Mouse (Mus musculus) embryonic fibroblast, embryonic 13.5 days (primary cell): ENCODE results near the gene Gldn. TPM values are rescaled to one million over a fixed set of nuclear protein-coding genes. Genes with fewer than 3 reads are reported as not detected.

ENCODE experiments used
- H3K27ac ChIP-seq: 2 replicates; pipeline ENCODE4 v1.5.1; 2012; ENCODE audit warnings: low read length, control low read depth, inconsistent platforms; ENCODE audit not compliant: insufficient read depth
- H3K4me1 ChIP-seq: 2 replicates; pipeline ENCODE4 v1.6.1; 2011; ENCODE audit warnings: low read length; ENCODE audit not compliant: control insufficient read depth, insufficient read depth
- H3K4me3 ChIP-seq: 2 replicates; pipeline ENCODE4 v1.5.1; 2011; ENCODE audit warnings: mild to moderate bottlenecking, control low read depth, low read length; ENCODE audit not compliant: insufficient read depth
- CTCF ChIP-seq: IDR thresholded peaks from 2 replicates; pipeline ENCODE4 v1.5.1; 2011; ENCODE audit warnings: mild to moderate bottlenecking, control low read depth, low read length, moderate library complexity, borderline replicate concordance; ENCODE audit not compliant: insufficient read depth
- POLR2A ChIP-seq: IDR thresholded peaks from 2 replicates; pipeline ENCODE4 v1.6.1; 2011; ENCODE audit warnings: low read depth, mild to moderate bottlenecking, control low read depth, low read length, moderate library complexity
- polyA plus RNA-seq: library from polyadenylated mRNA; stranded (reverse); fragments of >200 nt; gene quantifications from 2 replicates; pipeline ENCODE4 v1.2.4, GENCODE M21; 2011; ENCODE audit warnings: low read depth; ENCODE audit not compliant: missing spikeins, insufficient read length

Gene Gldn
- polyA plus RNA-seq, 1 experiment = 6.7 TPM

- no peaks in the 10 kb centered on the region for H3K4me1 ChIP-seq
- no peak overlapping the region for H3K4me3 ChIP-seq
- H3K27ac ChIP-seq = no peak overlapping the region
- no peak for TF ChIP-seq POLR2A
- TF ChIP-seq CTCF = no peak
These were observed 13.5 kb downstream of the Gldn start for GRCm38 (mm10) chr9:54299792-54300191.

GRCm38 (mm10) chr9:54301255-54301654 is 15.0 kb downstream of the Gldn start:
- Histone ChIP-seq H3K4me1 (no peaks in the 10 kb centered on the region), H3K27ac (no peak overlapping the region), H3K4me3 (no peak overlapping the region)
- TF ChIP-seq POLR2A (no peak), CTCF (no peak)

- Histone ChIP-seq H3K27ac (no peak overlapping the region), H3K4me3 (no peak overlapping the region), H3K4me1 (no peaks in the 10 kb centered on the region)
- TF ChIP-seq POLR2A = no peak
- TF ChIP-seq CTCF = no peak
These were observed 21.9 kb downstream of the Gldn start for GRCm38 (mm10) chr9:54308209-54308608.

- no peaks in the 10 kb centered on the region for H3K4me1 ChIP-seq
- no peak for TF ChIP-seq POLR2A
- TF ChIP-seq CTCF = no peak
- H3K4me3 ChIP-seq = no peak overlapping the region
- no peak overlapping the region for H3K27ac ChIP-seq
These were observed 22.6 kb downstream of the Gldn start for GRCm38 (mm10) chr9:54308751-54309358.

- peaks cover 7% of the 10 kb centered on the region for H3K4me1 ChIP-seq
- no peak overlapping the region for H3K27ac ChIP-seq
- TF ChIP-seq POLR2A (no peak), CTCF (peak; percentile 24; the same call in 1 of the 2 replicates)
- no peak overlapping the region for H3K4me3 ChIP-seq
These were observed 30.1 kb downstream of the Gldn start for GRCm38 (mm10) chr9:54316363-54316762.

- no peak overlapping the region for H3K4me3 ChIP-seq
- no peak overlapping the region for H3K27ac ChIP-seq
- TF ChIP-seq CTCF = 0 out of 2 replicates have a peak, but pooled peaks have one; percentile 12
- no peak for TF ChIP-seq POLR2A
- H3K4me1 ChIP-seq = peaks cover 7% of the 10 kb centered on the region
These were observed 37.2 kb downstream of the Gldn start for GRCm38 (mm10) chr9:54323456-54323855.

- TF ChIP-seq POLR2A (no peak), CTCF (no peak)
- Histone ChIP-seq H3K4me1 (no peaks in the 10 kb centered on the region), H3K4me3 (no peak overlapping the region), H3K27ac (no peak overlapping the region)
These were observed 42.9 kb downstream of the Gldn start for GRCm38 (mm10) chr9:54329201-54329600.

GRCm38 (mm10) chr9:54335582-54335981 is 49.3 kb downstream of the Gldn start:
- no peak overlapping the region for H3K27ac ChIP-seq
- no peak overlapping the region for H3K4me3 ChIP-seq
- no peaks in the 10 kb centered on the region for H3K4me1 ChIP-seq
- TF ChIP-seq CTCF = no peak
- no peak for TF ChIP-seq POLR2A

- TF ChIP-seq POLR2A = no peak
- peak; percentile 48; the same call in 1 of the 2 replicates for TF ChIP-seq CTCF
- no peaks in the 10 kb centered on the region for H3K4me1 ChIP-seq
- H3K27ac ChIP-seq = no peak overlapping the region
- no peak overlapping the region for H3K4me3 ChIP-seq
These were observed 50.4 kb downstream of the Gldn start for GRCm38 (mm10) chr9:54336532-54337144.

GRCm38 (mm10) chr9:54342026-54342425 is 55.7 kb downstream of the Gldn start:
- Histone ChIP-seq H3K4me3 (no peak overlapping the region), H3K4me1 (no peaks in the 10 kb centered on the region), H3K27ac (no peak overlapping the region)
- TF ChIP-seq POLR2A = no peak
- TF ChIP-seq CTCF = no peak

- Histone ChIP-seq H3K27ac (no peak overlapping the region), H3K4me1 (no peaks in the 10 kb centered on the region), H3K4me3 (no peak overlapping the region)
- TF ChIP-seq POLR2A (no peak), CTCF (no peak)
These were observed 70.5 kb downstream of the Gldn start for GRCm38 (mm10) chr9:54356756-54357155.

Other genes with a start within 250 kb of the Gldn start
- 0.25 and 1.1 TPM in 2 replicates for gene Tnfaip8l3, start 218.1 kb upstream of the Gldn start, polyA plus RNA-seq
- not detected in 2 replicates for gene Cyp19a1, start 18.4 kb upstream of the Gldn start, polyA plus RNA-seq
- gene Dmxl2, start 215.1 kb downstream of the Gldn start, polyA plus RNA-seq = 6.0 and 6.4 TPM in 2 replicates